Mouse (Mus musculus) neural tube, embryonic 11.5 days (tissue): Measurements from ENCODE around the gene P2rx3. TPM values are rescaled to one million over a fixed set of nuclear protein-coding genes. Genes with fewer than 3 reads are reported as not detected.

ENCODE experiments used
- ATAC-seq: fragments of 200-750 bp; cut with Nextera tagmentation; 2 replicates; pipeline ENCODE4 v1.8.0; 2017; ENCODE audit warnings: moderate number of reproducible peaks, mild to moderate bottlenecking, moderate TSS enrichment, moderate library complexity; ENCODE audit not compliant: insufficient read depth, low FRiP score, low TSS enrichment
- DNase-seq: peaks from one replicate; pipeline ENCODE4 v3.0.0-alpha.2; 2015; ENCODE audit warnings: low spot score
- H3K27ac ChIP-seq: fragments of 300-500 bp; sonication (generic); 2 replicates; pipeline ENCODE4 v1.5.1; 2014; ENCODE audit warnings: low read depth, mild to moderate bottlenecking, low read length
- H3K27me3 ChIP-seq: fragments of 300-500 bp; sonication (generic); 2 replicates; pipeline ENCODE4 v1.6.1; 2014; ENCODE audit warnings: mild to moderate bottlenecking, low read length, mixed read lengths; ENCODE audit not compliant: control insufficient read depth, insufficient read depth
- H3K36me3 ChIP-seq: fragments of 300-500 bp; sonication (generic); 2 replicates; pipeline ENCODE4 v1.6.1; 2014; ENCODE audit warnings: mild to moderate bottlenecking, low read length, moderate library complexity, mixed read lengths; ENCODE audit not compliant: control insufficient read depth, insufficient read depth
- H3K4me1 ChIP-seq: fragments of 300-500 bp; sonication (generic); 2 replicates; pipeline ENCODE4 v1.6.1; 2014; ENCODE audit warnings: low read length, mixed read lengths; ENCODE audit not compliant: control insufficient read depth, insufficient read depth
- H3K4me2 ChIP-seq: fragments of 300-500 bp; sonication (generic); 2 replicates; pipeline ENCODE4 v1.6.1; 2014; ENCODE audit warnings: low read depth, mild to moderate bottlenecking, moderate library complexity
- H3K4me3 ChIP-seq: fragments of 300-500 bp; sonication (generic); 2 replicates; pipeline ENCODE4 v1.5.1; 2014; ENCODE audit warnings: low read depth, low read length
- H3K9ac ChIP-seq: fragments of 300-500 bp; sonication (generic); 2 replicates; pipeline ENCODE4 v1.6.1; 2014; ENCODE audit warnings: mild to moderate bottlenecking, low read length
- H3K9me3 ChIP-seq: fragments of 300-500 bp; sonication (generic); 2 replicates; pipeline ENCODE4 v1.6.1; 2016; ENCODE audit warnings: low read length; ENCODE audit not compliant: control insufficient read depth
- WGBS: fragments of 180-500 bp; shearing (Covaris S2); extraction: QIAGEN DNeasy Blood & Tissue Kit; methylation state at CpG from one replicate; pipeline ENCODE4 v1.1.7; 2014; 5-methylcytosine and 5-hydroxymethylcytosine counted together
- polyA plus RNA-seq: library from polyadenylated mRNA; unstranded; fragments of >200 nt; fragmentation: Nextera tagmentation; extraction: Ambion mirVana; gene quantifications from 2 replicates; pipeline ENCODE4 v1.2.1, GENCODE M21; 2014

The P2rx3 gene
- polyA plus RNA-seq, 1 experiment from 2014 or later = 15.7 TPM

DNA sequence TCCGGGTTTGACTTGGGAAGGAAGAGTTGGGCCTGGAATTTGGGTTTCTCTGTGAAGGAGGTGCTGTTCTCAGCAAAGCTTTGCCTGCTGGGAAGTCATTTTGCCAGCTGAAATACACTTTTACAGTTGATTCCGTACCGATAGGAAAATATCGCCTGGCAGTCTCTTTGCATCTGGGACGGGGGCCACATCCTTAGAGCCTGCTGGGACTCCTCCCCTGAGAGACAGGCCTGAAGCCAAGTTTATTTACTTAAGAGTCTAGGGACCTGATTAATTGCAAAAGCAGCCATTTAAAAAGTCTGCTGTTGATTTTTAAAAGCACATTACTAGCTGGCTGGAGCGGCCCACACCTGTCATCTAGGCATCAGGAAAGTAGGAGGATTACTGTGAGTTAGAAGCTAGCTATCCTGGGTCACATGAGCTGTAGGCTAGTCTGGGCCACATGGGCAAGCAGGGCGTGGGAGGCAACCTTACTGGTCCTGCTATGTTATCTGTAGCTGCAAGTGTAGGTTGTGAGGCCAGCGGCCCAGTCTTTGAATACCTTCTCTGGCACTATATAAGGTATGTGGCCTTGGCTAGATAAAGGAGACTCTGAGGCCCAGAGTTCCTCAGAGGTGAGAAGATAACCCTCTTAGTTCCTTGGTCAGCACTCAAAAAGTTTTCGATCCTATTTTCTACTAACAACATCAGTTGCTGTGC is 25.2 kb downstream of the P2rx3 start:
- WGBS = 62% methylated on average over 9 of the region's 9 CpGs
- no peak overlapping the region for H3K9ac ChIP-seq
- no peak for ATAC-seq

DNA sequence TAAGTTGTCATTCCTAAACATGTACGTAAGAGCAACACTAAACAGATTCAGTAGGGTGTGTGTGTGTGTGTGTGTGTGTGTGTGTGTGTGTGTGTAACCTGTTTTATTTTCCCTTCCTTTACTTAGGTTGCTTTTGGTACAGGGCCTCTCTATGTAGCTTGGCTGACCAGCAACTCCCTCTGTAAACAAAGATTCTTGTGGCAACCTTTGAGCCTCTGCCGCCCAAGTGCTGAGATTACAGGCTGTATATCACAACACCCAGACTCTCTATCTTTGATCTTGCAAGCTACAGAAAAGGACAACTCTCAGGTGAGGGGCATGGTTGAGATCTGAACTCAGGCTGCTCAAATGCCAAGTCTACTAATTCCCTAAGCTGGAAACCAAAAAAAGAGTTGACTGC is 28.1 kb downstream of the P2rx3 start:
- H3K9me3 ChIP-seq = no peaks in the 10 kb centered on the region
- no peaks in the 10 kb centered on the region for H3K4me1 ChIP-seq
- WGBS = 67% methylated on average over 2 of the region's 2 CpGs
- DNase-seq = no peak
- no peaks in the 10 kb centered on the region for H3K27me3 ChIP-seq
- no peak overlapping the region for H3K27ac ChIP-seq
- H3K4me2 ChIP-seq = no peak overlapping the region
- H3K4me3 ChIP-seq = no peak overlapping the region
- no peaks in the 10 kb centered on the region for H3K36me3 ChIP-seq
- ATAC-seq = no peak
- no peak overlapping the region for H3K9ac ChIP-seq

More for the DNA sequence above, 25.2 kb downstream of the P2rx3 start:
- Histone ChIP-seq H3K4me3 (no peak overlapping the region), H3K27me3 (no peaks in the 10 kb centered on the region), H3K9me3 (no peaks in the 10 kb centered on the region), H3K4me2 (no peak overlapping the region), H3K4me1 (no peaks in the 10 kb centered on the region), H3K27ac (no peak overlapping the region), H3K36me3 (no peaks in the 10 kb centered on the region)
- no peak for DNase-seq

DNA sequence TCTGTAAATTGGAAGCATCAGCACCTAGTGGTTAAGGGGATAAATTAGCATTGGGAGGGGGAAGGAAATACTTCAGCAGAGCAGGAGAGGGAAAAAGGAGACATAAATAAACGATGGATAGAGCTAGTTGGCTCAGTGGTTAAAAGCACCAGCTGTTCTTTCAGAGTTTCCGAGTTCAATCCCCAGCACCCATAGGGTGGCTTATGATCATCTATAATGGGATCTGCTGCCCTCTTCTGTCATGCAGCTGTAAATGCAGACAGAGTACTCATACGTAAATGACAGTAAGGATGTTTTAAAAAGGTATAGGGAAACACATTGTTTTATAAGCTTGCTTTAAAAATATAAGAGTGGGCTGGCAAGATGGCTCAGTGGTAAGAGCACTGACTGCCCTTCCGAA is 29.5 kb downstream of the P2rx3 start:
- Histone ChIP-seq H3K36me3 (no peaks in the 10 kb centered on the region), H3K4me1 (no peaks in the 10 kb centered on the region), H3K27me3 (no peaks in the 10 kb centered on the region), H3K27ac (no peak overlapping the region), H3K9ac (no peak overlapping the region), H3K4me3 (no peak overlapping the region), H3K9me3 (no peaks in the 10 kb centered on the region), H3K4me2 (no peak overlapping the region)
- ATAC-seq (no peak), DNase-seq (no peak)
- WGBS = 23% methylated on average over 4 of the region's 4 CpGs

DNA sequence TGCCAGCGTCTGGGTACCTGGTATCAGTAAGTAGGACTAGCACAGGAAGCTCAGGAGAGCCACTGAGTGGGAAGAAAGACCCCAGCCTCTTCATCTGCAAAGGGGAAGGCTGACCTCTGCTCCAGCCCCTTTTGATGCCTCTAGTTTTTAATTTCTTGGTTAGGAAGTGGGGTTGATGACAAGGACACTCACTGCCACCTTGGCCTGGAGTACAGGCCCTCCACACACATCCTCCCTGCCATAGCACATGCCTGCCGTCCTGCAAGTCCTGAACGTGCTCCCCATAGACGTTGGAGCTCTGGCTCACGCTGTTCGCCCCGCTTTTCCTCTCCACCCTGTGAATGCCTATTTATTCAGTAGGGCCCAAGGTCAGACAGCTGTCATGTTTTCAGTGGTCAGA is 30.7 kb downstream of the P2rx3 start:
- DNase-seq (no peak), ATAC-seq (no peak)
- H3K9me3 ChIP-seq = no peaks in the 10 kb centered on the region
- H3K36me3 ChIP-seq = no peaks in the 10 kb centered on the region
- H3K4me1 ChIP-seq = no peaks in the 10 kb centered on the region
- 89% methylated on average over 7 of the region's 7 CpGs for WGBS
- H3K4me3 ChIP-seq = no peak overlapping the region
- H3K27ac ChIP-seq = no peak overlapping the region
- no peaks in the 10 kb centered on the region for H3K27me3 ChIP-seq
- H3K9ac ChIP-seq = no peak overlapping the region
- no peak overlapping the region for H3K4me2 ChIP-seq

DNA sequence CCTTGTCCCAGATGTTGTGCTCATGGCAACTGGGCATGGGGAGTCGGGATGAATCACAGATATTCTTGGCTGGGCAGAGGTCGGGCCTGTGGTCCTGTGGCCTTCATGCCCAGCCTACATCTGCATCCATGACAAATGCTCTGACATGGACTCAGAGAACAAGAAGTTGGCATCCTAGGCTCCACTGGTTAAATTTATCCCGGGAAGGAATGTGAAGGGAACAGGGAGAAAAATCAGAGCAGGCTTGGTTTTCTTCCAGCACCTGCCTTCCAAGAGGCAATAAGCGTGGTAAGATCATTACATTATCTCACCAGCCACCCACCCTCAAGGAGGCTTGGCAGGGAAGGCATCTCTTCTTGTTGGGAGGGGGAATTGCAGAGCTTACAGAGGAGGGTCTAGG is 32.9 kb downstream of the P2rx3 start:
- WGBS = 88% methylated on average over 4 of the region's 4 CpGs
- Histone ChIP-seq H3K4me1 (no peaks in the 10 kb centered on the region), H3K4me3 (no peak overlapping the region), H3K36me3 (no peaks in the 10 kb centered on the region), H3K9ac (no peak overlapping the region), H3K4me2 (no peak overlapping the region), H3K27ac (no peak overlapping the region), H3K27me3 (no peaks in the 10 kb centered on the region), H3K9me3 (no peaks in the 10 kb centered on the region)
- DNase-seq (no peak), ATAC-seq (no peak)

DNA sequence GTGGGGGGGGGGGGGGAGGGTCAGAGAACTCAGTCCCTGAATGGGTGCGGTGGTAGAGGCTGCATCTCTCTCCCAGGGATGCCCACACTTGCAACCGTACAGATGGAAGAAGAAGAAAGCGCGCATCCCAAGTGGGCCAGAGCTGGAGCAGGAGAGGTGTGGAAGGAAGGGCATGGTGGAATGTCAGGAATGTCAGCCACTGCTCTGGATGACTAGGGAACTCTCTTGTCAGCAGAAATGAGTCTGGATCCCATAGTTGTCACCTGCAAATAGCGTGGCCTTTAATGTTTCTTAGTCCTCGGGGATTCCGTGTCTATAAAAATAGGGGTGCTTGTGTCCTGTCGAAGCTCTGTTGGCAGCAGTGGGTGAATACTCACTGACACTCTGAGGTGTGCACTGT is 34.7 kb downstream of the P2rx3 start:
- WGBS = 72% methylated on average over 8 of the region's 8 CpGs

DNA sequence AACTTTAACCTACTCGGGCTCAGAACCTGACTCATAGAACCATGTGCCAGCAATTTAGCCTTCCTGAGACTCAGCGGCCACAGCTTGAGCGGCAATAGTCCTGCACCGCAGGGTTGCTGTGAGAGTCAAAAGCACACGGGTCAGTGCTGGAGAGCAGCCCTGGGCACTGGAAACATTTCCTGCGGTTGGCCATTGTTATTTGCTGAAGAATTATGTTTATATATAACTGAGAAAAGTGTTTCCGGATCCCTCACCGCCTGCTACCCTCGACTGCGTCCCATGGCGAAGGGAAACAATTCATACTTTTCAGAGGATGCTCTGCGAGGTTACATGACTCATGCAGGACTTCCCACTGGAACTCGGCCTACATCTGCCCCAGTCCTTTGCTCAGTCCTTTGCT is 35.8 kb downstream of the P2rx3 start:
- WGBS = 68% methylated on average over 13 of the region's 13 CpGs
- no peak overlapping the region for H3K4me2 ChIP-seq
- no peak overlapping the region for H3K4me3 ChIP-seq
- H3K4me1 ChIP-seq = no peaks in the 10 kb centered on the region
- H3K36me3 ChIP-seq = no peaks in the 10 kb centered on the region
- H3K27me3 ChIP-seq = no peaks in the 10 kb centered on the region
- ATAC-seq = no peak
- no peaks in the 10 kb centered on the region for H3K9me3 ChIP-seq
- H3K27ac ChIP-seq = no peak overlapping the region
- no peak for DNase-seq
- no peak overlapping the region for H3K9ac ChIP-seq

More for the DNA sequence above, 34.7 kb downstream of the P2rx3 start:
- H3K27me3 ChIP-seq = no peaks in the 10 kb centered on the region
- H3K4me3 ChIP-seq = no peak overlapping the region
- DNase-seq = no peak
- no peak overlapping the region for H3K27ac ChIP-seq
- no peak overlapping the region for H3K9ac ChIP-seq
- H3K36me3 ChIP-seq = no peaks in the 10 kb centered on the region
- no peaks in the 10 kb centered on the region for H3K9me3 ChIP-seq
- H3K4me1 ChIP-seq = no peaks in the 10 kb centered on the region
- H3K4me2 ChIP-seq = no peak overlapping the region
- ATAC-seq = no peak

DNA sequence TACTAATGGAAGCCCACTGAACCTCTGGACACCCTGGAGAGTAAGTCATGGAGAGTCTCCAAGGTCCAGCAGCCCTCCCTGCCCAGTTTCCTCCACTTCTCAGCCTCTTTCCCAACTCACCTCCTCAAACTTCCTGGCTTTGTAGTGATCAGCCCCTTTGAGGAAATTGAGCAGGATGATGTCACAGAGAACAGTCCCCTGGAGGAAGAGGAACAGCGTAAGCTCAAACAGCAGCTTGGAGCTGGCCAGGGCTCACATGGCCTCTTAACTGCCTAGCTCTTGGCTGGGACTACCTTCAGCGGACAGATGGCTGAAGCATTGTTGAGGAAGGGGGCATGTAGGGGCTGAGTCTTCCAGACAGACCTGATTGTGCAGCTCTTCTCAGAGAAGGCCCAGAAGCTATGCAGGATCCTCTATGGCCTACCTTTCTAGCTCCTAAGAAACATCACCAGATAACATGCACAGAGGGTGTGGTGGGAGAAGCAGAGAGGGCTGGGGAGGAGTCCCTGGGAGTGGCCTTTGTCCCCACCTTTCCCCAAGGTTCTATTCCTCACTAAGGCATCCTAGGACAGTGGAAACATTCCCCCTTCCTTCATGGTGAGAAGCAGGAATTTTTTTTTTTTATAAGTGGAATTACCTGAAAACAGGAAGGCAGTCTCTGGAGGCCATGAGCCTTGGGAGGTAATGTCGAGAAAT is 37.6 kb downstream of the P2rx3 start:
- Histone ChIP-seq H3K27me3 (no peaks in the 10 kb centered on the region), H3K4me2 (no peak overlapping the region), H3K4me3 (no peak overlapping the region), H3K9ac (no peak overlapping the region), H3K9me3 (no peaks in the 10 kb centered on the region), H3K4me1 (no peaks in the 10 kb centered on the region), H3K36me3 (no peaks in the 10 kb centered on the region), H3K27ac (no peak overlapping the region)
- DNase-seq = no peak
- 80% methylated on average over 3 of the region's 3 CpGs for WGBS
- no peak for ATAC-seq

DNA sequence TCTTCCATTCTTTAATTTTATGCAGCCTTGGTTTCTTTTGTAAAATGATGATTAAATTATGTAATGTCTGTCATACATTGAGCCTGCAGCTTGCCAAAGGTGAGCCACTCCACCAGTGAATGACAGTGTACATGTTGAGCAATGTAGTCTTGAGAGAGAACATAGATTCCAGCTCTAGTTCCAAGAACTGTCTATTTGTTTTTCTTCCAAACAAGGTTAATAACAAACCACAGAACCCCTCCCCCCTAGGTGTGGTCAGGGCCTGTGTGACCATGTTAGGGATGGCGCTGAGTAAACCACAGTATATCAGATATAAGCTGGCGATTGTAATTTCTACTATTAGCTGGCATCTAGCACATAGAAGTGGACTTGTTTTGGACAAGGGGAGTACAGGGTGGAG is 40.9 kb downstream of the P2rx3 start:
- Histone ChIP-seq H3K27me3 (no peaks in the 10 kb centered on the region), H3K4me2 (no peak overlapping the region), H3K4me3 (no peak overlapping the region), H3K9me3 (no peaks in the 10 kb centered on the region), H3K36me3 (no peaks in the 10 kb centered on the region), H3K27ac (no peak overlapping the region), H3K4me1 (no peaks in the 10 kb centered on the region), H3K9ac (no peak overlapping the region)
- DNase-seq (no peak), ATAC-seq (no peak)
- 90% methylated on average over 2 of the region's 2 CpGs for WGBS
